Comparison of ENCODE assay signal across 34 mouse cellular contexts in the genomic region with DNA sequence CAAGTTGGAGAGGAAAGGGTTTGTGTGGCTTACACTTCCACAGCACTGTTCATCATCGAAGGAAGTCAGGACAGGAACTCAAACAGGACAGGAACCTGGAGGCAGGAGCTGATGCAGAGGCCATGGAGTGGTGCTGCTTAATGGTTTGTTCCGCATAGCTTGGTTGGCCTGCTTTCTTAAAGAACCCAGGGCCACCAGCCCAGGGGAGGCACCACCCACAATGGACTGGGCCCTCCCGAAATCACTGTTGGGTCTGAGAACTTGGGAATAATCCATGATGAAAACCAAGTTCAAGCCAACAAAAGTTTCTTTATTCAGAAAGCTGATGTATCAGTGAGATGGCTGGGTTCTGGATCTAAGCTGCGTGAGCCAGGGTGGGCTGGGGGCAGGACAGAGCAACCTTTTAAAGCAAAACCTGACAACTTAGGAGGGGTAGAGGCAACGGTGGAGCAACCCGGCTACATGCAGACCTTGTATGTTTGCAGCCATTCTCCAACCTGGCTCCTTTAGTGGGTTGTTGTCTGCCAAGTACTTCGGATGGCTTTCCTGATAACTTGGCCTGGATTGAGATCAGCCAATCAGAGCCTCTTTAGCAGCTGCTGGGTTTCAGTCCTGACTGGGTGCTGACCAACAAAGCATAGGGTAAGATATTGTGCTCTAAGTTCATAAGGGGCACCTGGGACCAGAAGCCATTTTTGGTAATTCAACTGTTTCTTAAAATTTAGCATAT. TPM values are rescaled to one million over a fixed set of nuclear protein-coding genes. Genes with fewer than 3 reads are reported as not detected.
"Had no signal": no experiment of that assay in that cellular context is flagged by ENCODE, and none has a peak within 500 bp of the region (broad histone marks: within the 10 kb centered on the region; RNA-seq: fewer than 3 reads in every experiment).

No protein-coding gene starts in this region.

- H3K27me3 ChIP-seq: heart, embryonic 12.5 days; heart, embryonic 13.5 days; heart, embryonic 15.5 days; hindbrain, embryonic 12.5 days; hindbrain, embryonic 13.5 days; hindbrain, embryonic 15.5 days; intestine, embryonic 15.5 days; kidney, embryonic 15.5 days had no signal

- H3K27ac ChIP-seq: heart, embryonic 13.5 days; heart, embryonic 15.5 days; hindbrain, embryonic 10.5 days; hindbrain, embryonic 12.5 days; hindbrain, embryonic 13.5 days; hindbrain, embryonic 14.5 days; hindbrain, embryonic 15.5 days; hindbrain, postnatal 0 days; intestine, embryonic 15.5 days; kidney, embryonic 15.5 days; kidney, postnatal 0 days; left cerebral cortex, adult 2 months had no signal

- ATAC-seq: hindbrain, embryonic 16.5 days; hindbrain, postnatal 0 days; inflammation-experienced regulatory T-cells, adult 6 months; intestine, embryonic 15.5 days; intestine, embryonic 16.5 days; intestine, postnatal 0 days had no signal

- H3K4me2 ChIP-seq: heart, embryonic 11.5 days; heart, embryonic 12.5 days; heart, embryonic 13.5 days; heart, embryonic 15.5 days; hindbrain, embryonic 12.5 days; hindbrain, embryonic 13.5 days; hindbrain, embryonic 14.5 days; hindbrain, embryonic 15.5 days; intestine, embryonic 15.5 days; kidney, embryonic 15.5 days had no signal

- H3K4me1 ChIP-seq: heart, embryonic 12.5 days; heart, embryonic 13.5 days; heart, embryonic 15.5 days; intestine, embryonic 15.5 days; kidney, embryonic 15.5 days had no signal

- DNase-seq: heart, postnatal 14 days; heart, postnatal 36 days; heart, postnatal 4 days; kidney, adult 11 months; kidney, adult 18-20 months; kidney, adult 2 months; kidney, adult 8-10 months; kidney, adult 9 months; kidney, postnatal 10 days; kidney, postnatal 14 days; kidney, postnatal 25 days; kidney, postnatal 36 days; kidney, postnatal 4 days; layer of hippocampus, adult 9-11 months; layer of hippocampus, postnatal 36 days had no signal

- H3K9me3 ChIP-seq: heart, embryonic 15.5 days; intestine, embryonic 15.5 days had no signal

- H3K4me3 ChIP-seq: heart, embryonic 12.5 days; heart, embryonic 13.5 days; heart, embryonic 15.5 days; hindbrain, embryonic 10.5 days; hindbrain, embryonic 12.5 days; hindbrain, embryonic 13.5 days; hindbrain, embryonic 15.5 days; intestine, embryonic 15.5 days; kidney, embryonic 15.5 days; left cerebral cortex, adult 2 months had no signal

- H3K36me3 ChIP-seq: heart, embryonic 12.5 days; heart, embryonic 13.5 days; heart, embryonic 15.5 days; hindbrain, embryonic 15.5 days; intestine, embryonic 15.5 days; kidney, embryonic 15.5 days had no signal

- H3K9ac ChIP-seq: heart, embryonic 12.5 days; heart, embryonic 13.5 days; heart, embryonic 15.5 days; hindbrain, embryonic 12.5 days; hindbrain, embryonic 13.5 days; hindbrain, embryonic 14.5 days; hindbrain, embryonic 15.5 days; intestine, embryonic 15.5 days; kidney, embryonic 15.5 days had no signal

RNA-seq across cellular contexts. Expression of a gene that starts 13.8 kb away (rescaled TPM):
- total RNA-seq: hematopoietic stem cell, adult 5-6 weeks had no signal
- polyA plus RNA-seq: inflammation-experienced regulatory T-cells, adult 6 months had no signal
